Mouse (Mus musculus) layer of hippocampus, postnatal 36 days (tissue): ENCODE measurements around the gene Cckbr. TPM values are rescaled to one million over a fixed set of nuclear protein-coding genes. Genes with fewer than 3 reads are reported as not detected.

Experiments
- DNase-seq, 2 experiments: peaks; one replicate each; pipeline ENCODE4 v3.0.0; 2022
- total RNA-seq, 2 experiments: library from RNA; stranded (reverse); gene quantifications; 2 replicates each; pipeline ENCODE4 v1.2.3; 2021

Cckbr gene
- total RNA-seq = 1 to 10 TPM; 5.9 to 6.6 TPM

GRCm38 (mm10) chr7:105425424-105426043 is at the start of gene Cckbr:
TSS of gene Cckbr (plus strand) at chr7:105425731.
- no peak for DNase-seq

- no peak for DNase-seq
Observed at GRCm38 (mm10) chr7:105380329-105380728, 45.2 kb upstream of the Cckbr start.

GRCm38 (mm10) chr7:105387696-105388095 is 37.8 kb upstream of the Cckbr start:
- DNase-seq = no peak

- no peak for DNase-seq
Observed at GRCm38 (mm10) chr7:105390236-105390635, 35.3 kb upstream of the Cckbr start.

GRCm38 (mm10) chr7:105394606-105395005 is 30.9 kb upstream of the Cckbr start:
- DNase-seq = no peak

- no peak for DNase-seq
Observed at GRCm38 (mm10) chr7:105395131-105395820, 30.3 kb upstream of the Cckbr start.

GRCm38 (mm10) chr7:105396126-105396525 is 29.4 kb upstream of the Cckbr start:
- DNase-seq = no peak

GRCm38 (mm10) chr7:105399058-105399934 is 26.2 kb upstream of the Cckbr start:
- DNase-seq = no peak

- DNase-seq = peak; percentile 99 to 100
Observed at GRCm38 (mm10) chr7:105399935-105400624, 25.5 kb upstream of the Cckbr start, which contains the start of gene Fam160a2. TSS of gene Fam160a2 (minus strand) at chr7:105400054.

GRCm38 (mm10) chr7:105404268-105404667 is 21.3 kb upstream of the Cckbr start, which contains the start of gene Cnga4:
TSS of gene Cnga4 (plus strand) at chr7:105404568.
- DNase-seq = no peak

- no peak for DNase-seq
Observed at GRCm38 (mm10) chr7:105406322-105406721, 19.2 kb upstream of the Cckbr start.

- DNase-seq = peak; percentile 78
Observed at GRCm38 (mm10) chr7:105411874-105412632, 13.5 kb upstream of the Cckbr start.

- DNase-seq = no peak
Observed at GRCm38 (mm10) chr7:105414385-105414784, 11.1 kb upstream of the Cckbr start.

- no peak for DNase-seq
Observed at GRCm38 (mm10) chr7:105416529-105416928, 9.0 kb upstream of the Cckbr start.

- DNase-seq = no peak
Observed at GRCm38 (mm10) chr7:105418106-105418505, 7.4 kb upstream of the Cckbr start.

- no peak for DNase-seq
Observed at GRCm38 (mm10) chr7:105420903-105421302, 4.6 kb upstream of the Cckbr start.

- no peak for DNase-seq
Observed at GRCm38 (mm10) chr7:105424368-105424767, 1.2 kb upstream of the Cckbr start.

GRCm38 (mm10) chr7:105426051-105426450 is 520 bp downstream of the Cckbr start:
- DNase-seq = no peak

GRCm38 (mm10) chr7:105432058-105432457 is 6.5 kb downstream of the Cckbr start:
- no peak for DNase-seq

GRCm38 (mm10) chr7:105433859-105434258 is 8.3 kb downstream of the Cckbr start:
- no peak for DNase-seq

GRCm38 (mm10) chr7:105434798-105435197 is 9.3 kb downstream of the Cckbr start:
- DNase-seq = no peak
